Mouse (Mus musculus) left cerebral cortex, postnatal 25 days (tissue): ENCODE data around the gene Glrx5. TPM values are rescaled to one million over a fixed set of nuclear protein-coding genes. Genes with fewer than 3 reads are reported as not detected.

Source experiments
- DNase-seq, 2 experiments: peaks; one replicate each; pipeline ENCODE4 v3.0.0; 2022; ENCODE audit warnings: low spot score in 2 of 2, mixed read lengths in 1 of 2
- intact Hi-C: fragments of 180-260 bp; cut with DNase I; formaldehyde crosslinking; loops from one replicate; pipeline ENCODE4 v1.15.1; 2025
- total RNA-seq, 2 experiments: library from RNA; stranded (reverse); gene quantifications; 2 replicates each; pipeline ENCODE4 v1.2.3; 2021

The Glrx5 gene
- total RNA-seq, 2 experiments from 2014 or later, result 50.8 to 53.6 TPM

DNA sequence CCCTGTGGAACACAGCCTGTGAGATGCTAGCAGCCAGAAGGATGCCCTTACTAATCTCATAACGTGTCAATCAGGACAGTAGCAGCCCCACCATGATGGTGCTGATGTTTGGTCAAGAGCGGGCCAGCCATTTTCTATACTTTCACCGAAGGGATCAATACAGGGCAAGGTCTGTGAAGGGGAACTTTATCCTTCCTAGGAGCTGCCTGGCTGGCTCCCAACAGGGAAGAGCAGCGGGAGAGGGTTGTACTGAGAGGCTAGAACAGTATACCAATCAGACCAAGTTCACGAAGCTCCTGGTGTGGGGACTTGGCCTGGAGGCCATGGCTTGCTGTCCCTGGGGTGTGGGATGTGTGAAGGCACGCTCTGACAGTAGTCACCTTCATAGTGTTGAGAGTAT lies 22.8 kb downstream of the Glrx5 start:
- intact Hi-C loops, result no loop called here
- no peak for DNase-seq

DNA sequence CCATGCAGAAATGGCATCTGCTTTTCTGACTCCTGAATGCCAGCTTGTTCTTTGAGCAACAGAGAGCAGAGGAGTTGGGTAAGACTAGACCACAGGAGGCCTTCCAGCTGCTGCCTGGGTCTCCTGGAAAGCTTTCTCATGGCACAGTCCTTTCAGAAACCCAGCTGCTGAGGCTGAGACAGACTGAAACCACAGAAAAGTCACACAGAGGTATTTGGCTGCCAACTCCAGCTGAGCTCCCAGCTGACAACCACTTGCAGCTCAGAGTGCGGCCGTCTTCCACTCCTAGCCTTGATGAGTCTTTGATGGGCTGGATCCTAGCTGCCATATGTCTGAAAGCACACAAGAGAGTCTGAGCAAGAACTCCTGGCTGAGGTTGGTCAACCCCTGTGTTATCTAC lies 27.5 kb downstream of the Glrx5 start:
- intact Hi-C loops, result no loop called here
- no peak for DNase-seq

DNA sequence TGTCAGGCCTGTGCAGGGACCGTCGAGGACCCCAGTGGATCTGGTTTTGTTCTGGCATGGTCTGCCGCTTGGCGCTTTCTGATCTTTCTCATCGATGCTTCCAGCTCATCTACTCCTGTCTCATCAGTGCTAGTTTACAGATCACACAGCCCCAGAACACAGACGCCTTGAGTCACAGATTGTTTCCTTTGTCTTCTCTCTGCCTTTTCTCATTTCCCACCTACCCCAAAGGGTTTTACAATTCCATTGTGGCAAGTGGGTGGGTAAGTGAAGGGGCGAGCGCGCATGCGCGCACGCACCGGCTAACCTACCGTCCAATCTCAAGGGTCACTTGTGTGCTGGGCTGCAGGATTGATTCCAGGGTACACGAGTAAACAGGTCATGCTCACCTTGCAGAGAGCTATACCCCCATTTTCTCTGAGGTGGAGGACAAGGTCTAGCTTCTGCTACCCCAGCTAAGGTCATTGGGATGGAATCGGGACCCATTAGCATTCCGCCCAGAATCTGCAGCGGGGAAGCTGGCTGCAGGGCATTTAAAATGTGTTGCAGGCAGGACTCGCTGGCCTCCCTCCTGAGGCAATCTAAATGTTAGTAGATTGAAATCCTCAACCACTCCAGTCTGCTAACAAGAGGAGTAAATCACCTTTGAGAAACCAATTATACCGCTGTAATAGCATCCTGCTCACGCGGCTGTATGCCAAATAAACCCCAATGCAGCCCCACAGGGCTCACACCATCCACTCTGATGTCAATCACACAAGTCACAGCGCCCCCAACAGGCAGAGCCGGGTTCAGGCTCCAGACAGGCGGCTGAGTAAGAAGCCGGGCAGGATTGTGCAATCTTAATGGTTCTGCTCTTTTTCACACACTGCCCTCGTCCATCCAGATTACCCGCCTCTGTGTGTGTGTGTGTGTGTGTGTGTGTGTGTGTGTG lies 31.0 kb downstream of the Glrx5 start:
- intact Hi-C loops, result no loop called here
- peak in 1 of 2 experiments; percentile 9 for DNase-seq

DNA sequence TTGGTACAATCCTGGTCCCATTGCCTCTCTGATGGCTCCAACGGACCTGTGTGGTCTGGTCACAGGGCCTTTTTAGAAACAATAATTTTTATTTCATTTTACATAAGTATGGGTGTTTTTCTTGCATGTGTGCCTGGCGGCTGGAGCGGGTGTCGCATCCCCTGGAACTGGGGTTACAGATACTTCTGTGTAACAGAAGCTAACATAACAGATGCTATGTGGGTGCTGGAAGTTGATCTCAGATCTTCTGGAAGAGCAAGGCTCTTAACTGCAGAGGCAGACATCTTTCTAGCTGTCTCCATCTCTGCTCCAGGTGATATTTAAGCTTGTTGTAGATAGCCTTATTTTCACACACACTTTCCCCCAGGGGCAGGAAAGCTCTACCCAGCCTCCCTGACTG lies 31.7 kb downstream of the Glrx5 start:
- intact Hi-C loops, result no loop called here
- peak in 1 of 2 experiments; percentile 58 for DNase-seq

DNA sequence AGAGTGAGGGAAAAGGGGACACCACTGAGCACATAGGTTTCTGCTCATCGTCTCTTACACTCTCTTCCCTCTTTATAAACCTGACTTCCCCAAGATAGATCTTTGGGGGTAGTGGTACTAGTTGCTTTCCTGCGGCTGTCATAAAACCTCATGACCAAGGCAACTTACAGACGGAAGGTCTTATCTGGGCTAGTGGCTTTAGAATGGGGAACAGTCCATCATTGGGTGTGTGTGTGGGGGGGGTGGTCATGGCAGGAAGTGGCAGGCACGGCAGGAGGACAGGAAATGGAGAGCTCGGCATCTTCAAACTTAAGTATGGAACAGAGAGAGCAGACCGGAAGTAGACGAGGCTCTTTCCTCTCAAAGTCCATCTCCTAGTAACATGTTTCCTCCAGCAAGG lies 32.6 kb downstream of the Glrx5 start:
- intact Hi-C loops, result no loop called here
- no peak for DNase-seq

DNA sequence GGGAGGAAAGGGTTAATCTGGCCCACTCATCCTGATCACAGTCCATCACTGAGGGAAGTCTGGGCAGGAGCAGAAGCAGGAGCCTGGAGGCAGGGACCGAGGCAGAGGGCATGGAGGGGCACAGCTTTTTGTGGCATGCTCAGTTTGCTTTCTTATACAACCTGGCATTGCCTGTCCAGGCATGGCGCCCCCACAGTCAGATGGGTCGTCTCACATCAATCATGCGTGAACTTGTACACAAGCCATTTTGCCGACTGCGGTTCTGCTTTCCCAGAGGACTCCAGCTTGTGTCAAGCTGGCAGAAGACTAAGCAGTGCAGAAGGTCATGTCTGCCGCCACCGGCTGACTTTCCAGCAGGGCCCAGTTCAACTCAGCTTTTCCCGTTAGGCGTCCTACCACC lies 34.0 kb downstream of the Glrx5 start:
- no peak for DNase-seq
- intact Hi-C loops, result no loop called here

DNA sequence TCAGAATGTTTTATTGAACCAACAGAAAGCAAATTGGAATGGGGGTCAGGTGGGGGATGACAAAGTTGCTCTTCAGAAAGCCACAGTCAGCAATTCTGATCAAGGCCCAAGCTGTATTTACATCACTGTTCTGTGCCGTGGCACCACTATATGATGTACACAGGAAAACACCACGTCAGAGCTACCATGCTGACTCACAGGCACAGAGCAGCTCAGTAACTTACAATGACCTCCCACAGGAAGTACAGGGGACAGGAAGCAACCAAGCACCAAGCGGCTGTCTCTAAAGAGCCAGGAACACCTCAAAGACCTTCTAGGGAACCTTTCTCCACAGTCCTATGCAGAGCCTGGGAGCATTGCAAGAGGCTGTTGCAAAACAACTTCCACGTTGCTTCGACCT lies 36.4 kb downstream of the Glrx5 start:
- intact Hi-C loops, result no loop called here
- no peak for DNase-seq

DNA sequence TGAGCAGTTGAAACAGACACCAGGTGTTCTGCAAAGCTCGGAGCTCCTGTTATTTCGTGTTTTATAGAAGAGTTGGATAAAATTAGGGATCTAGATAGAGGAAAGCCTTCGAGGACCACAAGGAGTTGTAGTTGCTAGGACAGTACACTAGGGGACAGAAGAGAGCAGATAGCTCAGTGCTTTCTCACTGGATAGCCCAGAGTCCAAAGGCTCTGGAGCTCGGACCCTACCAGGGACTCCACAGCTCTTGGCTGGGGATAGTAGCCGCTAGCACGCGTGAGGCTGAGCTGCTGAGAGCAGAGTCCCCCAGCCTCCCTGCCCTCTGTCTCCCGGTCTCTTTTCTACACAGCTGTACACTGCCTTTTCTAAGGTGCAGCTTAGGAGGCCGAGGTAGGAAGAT lies 41.2 kb downstream of the Glrx5 start:
- peak; percentile 38 to 60 for DNase-seq

DNA sequence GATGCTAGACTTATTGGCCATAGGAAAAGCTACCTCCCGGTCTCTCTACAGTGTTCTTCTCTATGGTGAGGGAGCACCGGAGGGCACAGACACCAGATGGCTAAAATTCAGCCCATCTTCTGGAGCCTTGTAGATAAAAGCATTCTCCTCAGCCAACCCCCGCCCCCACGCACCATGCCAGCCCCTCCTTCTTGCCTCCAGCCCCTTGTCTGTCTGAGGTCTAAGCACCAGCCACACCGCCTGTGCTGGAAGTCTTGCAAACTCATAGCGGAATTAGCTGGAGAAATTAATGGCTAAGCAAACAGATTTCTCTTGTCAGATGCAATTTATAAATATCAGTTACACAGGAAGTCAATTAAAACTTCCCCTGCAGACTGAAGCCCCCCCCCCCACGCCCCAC lies 43.0 kb downstream of the Glrx5 start:
- intact Hi-C loops, result loop anchor here (2.0 kb wide), 1 partner anchor 351 kb away; no protein-coding TSS in a partner anchor
- DNase-seq, result no peak

More for the DNA sequence above, 41.2 kb downstream of the Glrx5 start:
- intact Hi-C loops, result loop anchor here (2.0 kb wide), 2 partner anchors 31 to 353 kb away; no protein-coding TSS in a partner anchor

DNA sequence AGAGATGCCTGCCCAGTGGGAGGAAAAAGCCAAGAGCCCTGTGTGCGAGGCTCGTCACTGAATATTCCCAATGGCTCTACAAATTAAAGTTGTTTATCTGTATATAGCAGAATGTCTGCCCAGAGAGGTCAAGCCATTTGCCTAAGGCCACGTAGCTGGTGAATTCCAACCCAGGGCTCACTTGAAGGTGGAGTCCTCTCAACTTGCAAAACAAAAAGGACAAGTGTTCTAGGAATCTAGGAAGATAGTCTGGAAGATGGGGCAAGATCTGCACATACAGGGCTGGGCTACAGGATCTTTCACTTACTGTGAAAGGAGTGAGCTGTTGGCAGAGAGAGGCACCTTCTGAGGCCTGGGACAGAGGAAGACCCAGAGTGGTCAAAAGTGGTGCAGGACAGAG lies 44.0 kb downstream of the Glrx5 start:
- DNase-seq, result no peak
- intact Hi-C loops, result no loop called here

DNA sequence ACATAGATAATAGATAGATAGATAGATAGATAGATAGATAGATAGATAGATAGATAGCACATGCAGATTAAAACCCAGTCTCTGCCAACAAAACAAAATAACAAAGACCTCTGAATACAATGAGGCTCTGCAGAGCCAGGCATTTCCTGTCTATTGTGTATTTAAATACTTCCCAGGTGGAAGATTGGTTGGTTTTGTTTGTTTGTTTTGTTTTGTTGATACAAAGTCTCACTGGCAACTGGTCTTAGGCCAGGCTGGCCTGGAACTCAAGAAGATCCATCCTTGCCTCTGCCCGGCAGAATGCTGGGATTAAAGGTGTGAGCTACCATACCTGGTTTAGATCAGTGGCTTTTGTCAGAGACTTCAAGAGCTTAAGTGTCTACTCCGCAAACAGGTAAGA lies 44.7 kb downstream of the Glrx5 start:
- DNase-seq, result no peak
- intact Hi-C loops, result no loop called here

DNA sequence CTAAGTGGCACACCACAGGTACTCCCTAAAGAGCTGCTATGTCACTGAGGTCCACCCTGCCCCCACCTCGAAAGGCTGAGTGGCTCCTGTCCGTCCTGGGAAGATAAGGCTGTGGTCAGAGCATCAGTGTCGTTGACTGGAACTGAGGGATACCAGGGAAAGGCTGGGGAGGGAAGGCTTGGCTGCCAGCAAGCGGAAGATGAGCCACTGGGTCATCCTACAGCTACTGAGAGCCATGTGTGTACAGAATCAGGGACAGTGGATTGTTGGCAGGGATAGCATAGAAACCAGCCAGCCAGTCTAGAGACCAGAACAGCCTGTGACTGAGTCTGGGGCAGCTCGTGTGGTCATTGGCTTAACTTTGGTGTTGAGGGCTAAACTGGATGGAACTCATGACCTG lies 51.7 kb downstream of the Glrx5 start:
- intact Hi-C loops, result no loop called here
- no peak for DNase-seq

DNA sequence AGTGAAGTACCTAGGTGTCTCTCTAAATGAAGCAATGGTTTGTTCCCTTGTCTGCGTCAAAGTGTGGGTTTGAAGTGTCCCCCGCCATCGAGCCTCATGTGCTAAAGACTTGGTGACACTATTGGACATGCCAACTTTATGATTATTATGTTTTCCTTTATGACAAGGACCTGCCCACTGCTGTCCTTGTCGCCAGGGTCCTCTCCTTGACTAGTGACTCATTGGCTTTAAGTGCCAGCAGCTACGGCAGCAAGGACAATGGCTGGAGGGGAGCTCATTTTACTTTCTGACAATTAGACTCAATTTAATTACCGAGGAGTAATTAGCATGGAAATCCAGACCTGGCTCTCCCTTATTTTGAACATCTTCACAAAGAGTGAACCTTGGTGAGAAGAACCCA lies 52.3 kb downstream of the Glrx5 start:
- intact Hi-C loops, result no loop called here
- DNase-seq, result no peak

DNA sequence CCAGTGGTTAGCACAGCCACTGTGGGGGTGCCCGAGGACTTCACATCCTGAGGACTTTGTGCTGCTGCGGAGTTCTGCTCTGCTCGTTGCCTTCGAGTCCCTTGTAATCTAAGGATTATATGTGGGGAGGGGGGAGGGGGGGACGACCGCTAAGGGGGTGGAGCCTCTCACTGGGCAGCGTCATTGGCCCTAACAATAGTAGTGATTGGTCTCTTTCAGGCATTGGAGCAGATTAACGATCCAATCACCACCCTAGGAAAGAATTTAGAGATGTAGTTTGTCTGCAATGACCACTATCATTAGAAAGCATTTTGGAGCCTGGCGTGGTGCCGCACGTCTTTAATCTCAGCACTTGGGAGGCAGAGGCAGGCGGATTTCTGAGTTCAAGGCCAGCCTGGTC lies 52.8 kb downstream of the Glrx5 start:
- DNase-seq, result no peak
- intact Hi-C loops, result no loop called here

DNA sequence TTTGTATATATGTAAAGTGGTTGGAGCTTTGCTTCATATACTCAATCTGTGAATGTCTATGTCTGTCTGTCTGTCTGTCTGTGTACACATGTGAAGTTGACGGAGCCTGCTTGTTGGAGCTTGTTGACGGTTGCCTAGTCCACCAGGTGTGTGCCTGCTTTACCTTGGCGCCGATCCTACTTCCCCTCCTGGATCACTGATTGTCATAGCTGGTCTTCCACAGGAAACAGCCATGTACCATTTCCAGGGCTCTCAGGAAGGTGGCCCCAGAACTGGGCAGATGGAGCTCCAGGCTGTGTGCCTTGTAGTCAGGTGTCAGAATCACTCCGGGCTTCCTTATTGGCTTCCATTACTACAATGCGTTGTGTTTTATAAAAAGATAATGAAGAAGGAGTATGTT lies 54.3 kb downstream of the Glrx5 start:
- intact Hi-C loops, result no loop called here
- DNase-seq, result no peak

DNA sequence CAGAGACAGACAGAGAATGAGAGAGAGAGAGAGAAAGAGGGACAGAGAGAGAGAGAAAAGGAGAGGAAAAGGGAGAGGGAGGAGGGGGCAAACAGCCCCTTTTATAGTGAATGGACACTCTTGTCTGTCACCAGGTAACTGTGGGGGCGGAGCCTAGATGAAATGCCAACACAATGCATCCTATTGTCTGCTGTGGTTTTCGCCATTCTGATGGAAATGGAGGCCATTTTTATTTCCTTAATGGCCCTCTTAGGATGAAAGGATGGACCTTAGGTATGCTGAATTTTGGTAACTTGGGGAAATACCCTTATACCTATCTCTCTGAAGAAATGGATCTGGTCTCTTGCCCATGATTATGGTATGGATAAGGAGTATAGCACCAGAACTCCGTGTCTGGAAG lies 54.9 kb downstream of the Glrx5 start:
- intact Hi-C loops, result no loop called here
- DNase-seq, result no peak

DNA sequence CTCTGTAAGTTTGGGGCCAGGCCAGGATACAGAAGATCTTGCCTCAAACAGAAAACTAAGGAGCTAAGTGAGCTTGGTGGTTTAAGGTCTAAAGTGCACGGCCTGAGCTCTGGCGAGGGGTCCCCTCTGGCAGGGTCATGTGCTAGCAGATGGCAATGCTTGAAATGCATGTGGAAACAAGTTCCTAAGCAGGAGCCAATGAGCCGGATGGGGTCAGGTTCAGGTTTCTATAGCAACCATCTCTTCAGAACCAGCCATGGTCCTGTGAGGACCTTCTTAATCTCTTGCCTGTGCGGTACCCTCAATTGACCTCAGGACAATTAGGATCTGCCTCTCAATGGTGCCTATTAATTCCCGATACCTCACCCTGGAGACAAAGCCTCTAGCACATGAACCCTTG lies 56.7 kb downstream of the Glrx5 start:
- no peak for DNase-seq
- intact Hi-C loops, result no loop called here

DNA sequence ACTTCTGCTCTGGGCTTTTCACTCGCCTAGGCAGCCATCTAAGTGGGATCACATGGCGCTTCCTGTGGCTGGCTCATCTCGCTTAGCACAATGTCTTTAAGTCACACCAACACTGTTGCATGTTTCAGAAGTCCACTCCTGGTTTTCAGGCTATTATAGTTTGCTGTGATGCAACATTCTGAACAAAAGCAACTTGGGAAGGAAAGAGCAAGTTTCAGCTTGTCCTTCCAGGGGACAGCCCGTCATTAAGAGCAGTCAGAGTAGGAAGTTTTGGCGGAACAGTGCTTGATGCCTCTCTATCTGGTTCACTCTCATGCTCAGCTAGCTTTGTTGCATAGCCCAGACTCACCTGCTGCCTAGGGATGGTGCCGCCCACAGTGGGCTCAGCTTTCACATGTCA lies 59.1 kb downstream of the Glrx5 start:
- intact Hi-C loops, result no loop called here
- no peak for DNase-seq
